Mouse (Mus musculus): ENCODE results near the gene Gmfg.

Gmfg gene

GRCm38 (mm10) chr7:28436932-28437570 lies at the start of gene Gmfg:
Gmfg (plus strand) TSS chr7:28437447.
- peak; percentile 89 for DNase-seq

- no peak for DNase-seq
These were observed 46.9 kb upstream of the Gmfg start for GRCm38 (mm10) chr7:28390331-28390730.

DNA sequence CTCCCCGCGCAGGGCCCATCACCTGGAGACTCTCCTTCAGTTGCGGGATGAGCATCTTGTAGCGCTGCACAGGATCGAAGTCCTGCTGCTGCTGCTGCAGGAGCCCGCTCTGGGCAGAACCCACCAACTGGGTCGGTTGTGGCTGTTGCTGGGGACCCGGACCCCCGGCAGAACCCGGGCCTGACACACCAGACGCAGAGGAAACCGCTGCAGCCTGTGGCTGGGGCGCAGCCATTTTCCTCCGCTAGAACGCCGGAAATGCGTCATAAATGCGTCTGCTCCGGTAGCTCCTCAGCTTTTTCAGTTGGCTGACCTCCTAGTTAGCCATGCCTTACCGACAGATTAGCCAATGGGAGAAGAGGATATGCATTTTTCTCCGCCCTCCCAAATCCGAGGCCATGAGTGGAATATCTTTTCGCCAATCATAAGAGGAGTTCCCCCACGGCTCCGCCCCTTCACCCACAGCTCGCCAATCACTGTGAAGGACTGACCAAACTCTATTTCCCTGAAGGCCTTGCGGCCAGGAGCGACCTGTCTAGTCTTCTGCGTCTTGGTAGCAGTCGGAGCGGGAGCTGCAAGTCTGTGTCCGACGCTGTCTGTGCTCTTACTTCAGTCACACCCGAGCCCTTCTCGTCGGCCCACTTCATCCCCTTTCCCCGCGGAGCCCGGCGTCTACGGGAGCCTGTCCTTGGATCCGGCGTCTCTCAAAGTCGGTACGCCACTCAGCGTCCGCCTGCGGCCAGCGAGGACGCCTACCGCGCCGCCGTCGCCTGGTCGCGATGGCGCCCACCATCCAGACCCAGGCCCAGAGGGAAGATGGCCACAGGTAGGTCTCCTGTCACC lies 44.6 kb upstream of the Gmfg start, which contains the start of the genes Med29 and Paf1:
Med29 (minus strand) TSS at position 280 of the 843 bp plus-strand sequence.
Paf1 (plus strand) TSS at position 523 of the 843 bp plus-strand sequence.
- DNase-seq, result peak; percentile 96

- DNase-seq, result no peak
These were observed 43.8 kb upstream of the Gmfg start for GRCm38 (mm10) chr7:28393272-28393951.

DNA sequence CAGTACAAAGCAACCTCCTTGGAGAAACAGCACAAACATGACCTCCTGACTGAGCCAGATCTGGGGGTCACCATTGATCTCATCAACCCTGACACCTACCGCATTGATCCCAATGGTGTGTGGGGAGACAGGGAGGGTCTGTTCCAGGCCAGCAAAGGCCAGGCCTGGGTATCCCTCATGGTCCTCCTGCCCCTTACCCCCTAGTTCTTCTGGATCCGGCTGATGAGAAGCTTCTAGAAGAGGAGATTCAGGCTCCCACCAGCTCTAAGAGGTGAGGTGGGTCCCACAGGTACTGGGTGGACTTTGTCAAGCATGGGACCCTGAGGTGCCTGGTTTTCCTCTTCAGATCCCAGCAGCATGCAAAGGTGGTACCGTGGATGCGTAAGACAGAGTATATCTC lies 41.8 kb upstream of the Gmfg start:
- no peak for DNase-seq

DNA sequence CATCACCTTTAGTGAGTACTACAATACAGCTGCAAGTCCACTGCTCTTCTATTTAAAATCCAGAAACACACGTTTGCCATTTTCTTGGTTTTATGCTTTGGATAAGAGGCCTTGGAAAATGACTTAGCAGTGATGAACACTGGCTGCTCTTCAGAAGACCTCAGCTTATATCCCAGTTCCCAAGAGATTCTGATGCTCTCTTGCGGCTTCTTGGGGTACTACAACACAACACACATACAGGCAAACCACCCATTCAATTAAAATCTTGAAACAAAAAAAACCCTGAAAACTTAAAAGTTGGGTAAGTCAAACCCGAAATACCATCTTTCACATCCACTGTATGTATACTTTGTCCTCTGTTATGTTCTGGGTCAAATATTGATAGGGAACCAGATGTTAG lies 39.2 kb upstream of the Gmfg start:
- DNase-seq, result no peak

DNA sequence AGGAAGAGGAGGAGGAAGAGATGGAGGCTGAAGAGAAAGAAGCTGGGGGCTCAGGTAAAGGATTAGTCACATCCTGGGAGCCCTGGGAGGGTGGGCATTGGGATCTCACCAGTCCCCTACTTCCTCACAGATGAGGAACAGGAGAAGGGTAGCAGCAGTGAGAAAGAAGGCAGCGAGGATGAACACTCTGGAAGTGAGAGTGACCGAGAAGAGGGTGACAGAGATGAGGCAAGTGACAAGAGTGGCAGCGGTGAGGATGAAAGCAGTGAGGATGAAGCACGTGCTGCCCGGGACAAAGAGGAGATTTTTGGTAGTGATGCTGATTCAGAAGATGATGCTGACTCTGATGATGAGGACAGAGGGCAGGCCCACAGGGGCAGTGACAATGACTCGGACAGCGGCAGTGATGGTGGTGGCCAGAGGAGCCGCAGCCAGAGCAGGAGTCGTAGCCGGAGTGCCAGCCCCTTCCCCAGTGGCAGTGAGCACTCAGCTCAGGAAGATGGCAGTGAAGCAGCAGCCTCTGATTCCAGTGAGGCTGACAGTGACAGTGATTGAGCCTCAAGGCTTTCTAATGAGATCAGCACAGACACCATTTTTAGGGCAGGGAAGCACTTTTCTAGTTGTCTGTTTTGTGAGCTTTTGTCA lies 38.4 kb upstream of the Gmfg start:
- no peak for DNase-seq

DNA sequence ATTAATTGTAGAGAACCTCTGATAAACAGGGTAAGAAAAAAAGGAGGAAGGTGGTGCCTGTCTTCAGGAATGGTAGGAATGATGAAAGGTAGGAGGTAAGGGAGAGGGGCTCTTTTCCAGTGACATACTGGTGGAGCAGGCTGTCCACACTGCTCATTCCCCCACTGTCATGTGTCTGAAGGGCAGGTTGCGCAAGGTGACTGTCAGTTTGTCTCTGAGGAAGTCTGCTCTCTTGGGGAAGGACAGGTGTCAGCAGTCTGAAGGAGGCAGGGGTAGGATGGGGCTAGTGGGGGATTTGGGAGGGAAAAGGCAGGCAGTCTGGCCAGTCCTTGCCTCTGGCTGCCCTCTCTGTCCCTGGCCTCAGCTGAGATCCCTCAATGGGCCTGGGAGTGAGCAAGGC lies 36.2 kb upstream of the Gmfg start:
- DNase-seq, result no peak

- no peak for DNase-seq
These were observed 35.3 kb upstream of the Gmfg start for GRCm38 (mm10) chr7:28401942-28402341.

- no peak for DNase-seq
These were observed 26.3 kb upstream of the Gmfg start for GRCm38 (mm10) chr7:28410841-28411475.

GRCm38 (mm10) chr7:28412826-28413225 lies 24.4 kb upstream of the Gmfg start:
- no peak for DNase-seq

DNA sequence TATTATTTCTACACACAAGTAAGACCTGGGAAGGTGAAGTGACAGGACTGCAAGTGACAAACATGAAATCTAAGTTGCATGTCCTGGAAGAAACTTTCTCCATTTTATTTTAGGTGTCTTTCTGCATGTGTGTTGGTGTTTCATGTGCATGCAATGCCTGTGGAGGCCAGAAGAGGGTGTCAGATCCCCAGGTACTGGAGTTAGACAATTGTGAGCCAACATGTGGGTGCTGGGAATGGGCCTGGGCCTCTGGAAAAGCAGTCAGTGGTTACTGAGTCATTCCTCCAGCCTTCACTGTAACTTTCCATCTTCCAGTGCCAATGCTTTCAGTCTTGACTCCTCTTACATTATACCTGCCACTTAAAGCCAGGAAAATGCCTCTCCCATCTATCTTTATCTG lies 19.9 kb upstream of the Gmfg start:
- no peak for DNase-seq

GRCm38 (mm10) chr7:28418096-28418670 lies 19.1 kb upstream of the Gmfg start:
- no peak for DNase-seq

DNA sequence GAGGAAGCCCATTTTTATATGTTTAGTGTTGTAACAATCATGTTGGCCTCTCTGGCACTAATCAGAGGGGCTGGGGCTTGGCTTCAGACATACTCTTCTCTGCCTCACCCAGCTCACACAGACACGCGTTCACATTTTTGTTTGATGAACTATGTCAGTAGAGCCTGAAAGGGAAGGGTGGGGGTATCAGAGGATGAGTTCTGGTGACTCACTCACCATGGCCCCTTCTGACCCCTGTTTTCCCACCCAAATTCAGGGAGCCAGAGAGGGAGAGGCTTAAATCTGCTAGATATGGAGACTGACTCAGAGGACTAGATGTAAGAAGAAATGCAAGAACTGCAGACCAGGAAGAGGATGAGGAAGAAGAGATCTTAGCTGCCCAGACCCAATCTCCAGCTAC lies 17.8 kb upstream of the Gmfg start:
- DNase-seq, result no peak

- DNase-seq, result no peak
These were observed 14.2 kb upstream of the Gmfg start for GRCm38 (mm10) chr7:28423018-28423417.

GRCm38 (mm10) chr7:28427738-28428137 lies 9.5 kb upstream of the Gmfg start:
- no peak for DNase-seq

GRCm38 (mm10) chr7:28430512-28430911 lies 6.7 kb upstream of the Gmfg start:
- DNase-seq, result no peak

GRCm38 (mm10) chr7:28432252-28432651 lies 5.0 kb upstream of the Gmfg start:
- no peak for DNase-seq

DNA sequence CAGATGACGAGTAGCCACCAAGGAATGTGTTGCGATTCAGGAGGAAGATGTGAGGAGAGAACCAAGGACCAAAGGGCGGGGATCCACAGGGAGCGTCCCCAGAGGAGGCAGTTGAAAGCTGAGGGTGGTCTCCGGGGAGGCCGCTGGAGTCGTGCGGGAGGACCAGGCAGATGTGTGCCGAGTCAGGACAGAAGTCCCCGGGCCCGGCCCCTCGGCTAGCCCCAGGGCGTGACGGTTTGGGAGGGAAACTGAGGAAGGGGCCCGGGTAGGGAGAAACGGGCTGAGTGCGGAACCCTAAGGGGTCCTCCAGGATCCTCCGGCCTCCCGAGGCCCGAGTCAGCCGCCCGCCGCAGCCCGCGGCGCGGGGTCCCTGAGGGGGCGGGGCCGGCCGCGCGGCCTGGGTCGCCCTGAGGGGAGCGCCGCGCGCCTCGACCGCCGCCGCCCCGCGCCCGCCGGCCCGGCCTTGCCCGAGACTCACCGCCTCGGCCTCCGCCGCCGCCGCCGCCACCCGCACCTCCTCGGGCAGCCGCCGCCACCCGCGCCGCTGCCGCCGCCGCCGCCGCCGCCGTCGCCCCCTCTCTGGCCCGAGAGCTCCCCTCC lies 1.5 kb upstream of the Gmfg start:
- peak; percentile 28 for DNase-seq

DNA sequence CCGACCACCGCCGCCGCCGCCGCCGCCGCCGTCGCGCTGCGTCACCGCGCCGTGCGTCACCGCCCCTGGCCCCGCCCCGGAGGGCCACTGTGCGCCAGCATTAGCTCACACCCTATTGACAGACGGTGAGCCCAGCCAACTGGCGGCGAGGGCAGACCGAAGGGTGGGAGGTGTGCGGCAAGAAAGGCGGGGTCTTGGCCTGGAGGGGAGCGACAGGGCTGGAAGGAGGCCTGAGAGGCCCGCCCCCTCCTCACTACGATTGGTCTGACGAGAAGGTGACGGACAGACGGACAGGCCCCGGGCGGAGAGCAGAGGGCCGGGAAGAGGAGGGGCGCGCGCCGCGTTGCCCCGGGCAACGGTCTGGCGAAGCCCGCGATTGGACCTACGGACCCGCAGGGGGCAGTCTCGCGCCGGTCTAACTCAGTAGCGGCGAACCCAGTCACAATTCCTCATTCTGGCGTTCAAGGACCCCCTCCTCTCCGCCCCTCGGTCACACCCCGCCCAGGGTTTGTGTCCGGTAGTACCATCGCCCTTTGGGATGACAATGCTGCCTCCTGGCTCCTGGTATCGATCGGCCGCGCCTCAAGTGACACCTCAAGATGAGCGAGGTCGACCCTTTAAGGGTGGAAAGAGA lies 859 bp upstream of the Gmfg start:
- DNase-seq, result peak; percentile 100

DNA sequence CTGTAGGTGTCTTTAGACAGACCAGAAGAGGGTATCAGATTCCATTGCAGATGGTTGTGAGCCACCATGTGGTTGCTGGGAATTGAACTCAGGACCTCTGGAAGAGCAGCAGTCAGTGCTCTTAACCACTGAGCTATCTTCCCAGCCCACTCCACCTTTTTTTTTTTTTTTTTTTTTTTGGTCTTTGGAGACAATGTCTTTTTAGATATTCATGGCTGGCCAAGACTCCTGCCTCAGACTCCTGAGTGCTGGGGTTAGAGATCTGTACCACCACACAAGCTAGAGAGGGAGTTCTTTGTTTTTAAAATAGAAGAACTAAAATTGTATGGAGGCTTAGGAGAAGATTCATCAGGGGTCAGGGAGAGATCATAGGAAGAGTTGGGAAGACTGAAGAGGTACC lies 717 bp downstream of the Gmfg start:
- no peak for DNase-seq

Data from liver (tissue).